Mouse (Mus musculus): Measurements from ENCODE around the gene Rab34. TPM values are rescaled to one million over a fixed set of nuclear protein-coding genes. Genes with fewer than 3 reads are reported as not detected.
"Not testable (repeated sequence)": the region's sequence is repeated elsewhere in the genome, so short reads cannot be mapped to it uniquely, and the experiment has no call there.

Rab34 gene
- total RNA-seq, 2 experiments from 2014 or later, result 69.9 to 71.9 TPM

GRCm38 (mm10) chr11:78179438-78179999, 8.7 kb upstream of the Rab34 start:
- DNase-seq (ENCODE audit: low spot score in 2 of 2), result no peak

- DNase-seq (ENCODE audit: low spot score in 2 of 2), result no peak
Measured at GRCm38 (mm10) chr11:78180081-78180761, 8.0 kb upstream of the Rab34 start.

DNA sequence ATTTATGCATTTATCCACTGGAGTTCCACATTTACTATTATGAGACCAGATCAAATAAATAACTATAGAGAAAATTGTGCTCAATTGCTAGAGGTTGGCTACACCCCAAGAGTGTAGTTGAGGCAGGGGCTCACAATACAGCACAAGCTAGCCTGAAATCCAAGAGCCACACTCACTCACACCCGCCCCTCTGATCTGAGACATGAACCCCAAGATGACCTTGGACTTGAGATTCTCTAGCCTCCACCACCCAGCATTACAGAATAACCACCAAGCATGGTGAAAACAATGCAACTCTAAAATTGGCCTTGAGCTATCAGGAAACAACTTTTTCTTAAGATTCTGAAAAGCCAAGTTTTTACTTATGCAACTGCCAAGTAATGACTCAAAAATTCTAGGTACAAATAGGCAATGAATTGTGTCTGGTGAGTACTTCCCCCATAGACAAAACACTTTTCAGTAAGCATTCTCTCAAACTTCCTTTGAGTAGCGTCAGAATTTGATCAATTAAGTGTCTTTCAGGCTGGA, 6.3 kb upstream of the Rab34 start:
- DNase-seq (ENCODE audit: low spot score in 2 of 2), result no peak

DNA sequence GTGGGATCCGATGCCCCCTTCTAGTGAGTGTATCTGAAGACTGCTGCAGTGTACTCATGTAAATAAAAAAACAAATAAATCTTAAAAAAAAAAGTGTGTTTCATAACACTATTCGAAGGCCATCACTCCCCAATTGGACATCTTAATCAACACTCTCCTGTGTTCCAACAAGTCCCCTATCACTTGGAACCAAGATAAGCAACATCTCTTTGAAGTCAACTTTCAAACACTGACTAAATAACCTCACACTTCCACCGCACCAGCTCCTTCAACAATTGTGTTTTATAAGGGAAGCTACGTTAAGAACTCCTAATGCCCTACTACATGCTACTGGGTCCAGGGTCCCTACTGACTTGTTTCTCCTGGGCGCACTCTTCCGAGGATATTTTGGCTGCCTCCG, 5.8 kb upstream of the Rab34 start:
- DNase-seq (ENCODE audit: low spot score in 2 of 2), result no peak

DNA sequence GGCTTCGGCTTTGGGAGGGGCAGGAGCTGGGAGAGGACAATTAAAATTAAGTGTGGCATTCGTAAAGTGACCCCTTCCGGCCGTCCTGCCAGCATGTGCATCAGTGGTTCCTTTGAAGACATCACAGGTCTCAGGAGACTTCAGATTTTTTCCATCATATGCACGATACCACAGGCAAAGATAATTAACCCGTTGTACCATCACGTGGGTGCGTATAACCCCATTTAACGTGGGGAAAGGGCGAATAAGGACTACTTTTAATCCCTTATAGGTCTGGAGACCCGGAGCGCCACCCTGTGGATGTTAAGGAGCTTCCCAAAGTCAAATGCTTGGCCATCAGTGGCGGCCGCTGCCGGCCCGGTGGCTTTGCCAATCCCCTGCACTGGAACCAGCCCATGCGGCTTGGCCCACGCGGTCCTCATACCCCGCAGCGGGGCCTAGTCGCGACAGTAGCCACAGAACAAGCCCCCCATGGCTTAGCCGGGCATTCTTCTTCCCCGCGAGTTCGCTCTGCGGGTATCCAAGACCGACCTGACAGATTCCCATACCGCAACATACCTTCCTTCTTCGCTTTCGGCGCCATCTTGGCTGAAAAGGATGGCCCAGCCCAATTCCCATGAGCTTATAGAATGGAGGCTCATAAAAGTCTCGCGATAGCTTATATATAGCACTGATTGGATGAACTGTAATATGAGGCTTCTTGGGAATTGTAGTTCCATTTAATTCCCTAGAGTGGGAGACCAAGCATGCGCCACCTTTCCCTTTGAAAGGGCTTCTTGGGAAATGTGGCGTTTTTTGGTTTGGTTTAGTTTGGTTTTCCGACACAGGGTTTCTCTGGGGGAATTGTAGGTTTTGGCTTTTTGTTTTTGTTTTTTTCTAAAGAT, 5.0 kb upstream of the Rab34 start, which contains the start of gene Rpl23a:
Rpl23a (minus strand) TSS at position 624 of the 884 bp plus-strand sequence.
- peak; percentile 71 to 77 for DNase-seq (ENCODE audit: low spot score in 2 of 2)

DNA sequence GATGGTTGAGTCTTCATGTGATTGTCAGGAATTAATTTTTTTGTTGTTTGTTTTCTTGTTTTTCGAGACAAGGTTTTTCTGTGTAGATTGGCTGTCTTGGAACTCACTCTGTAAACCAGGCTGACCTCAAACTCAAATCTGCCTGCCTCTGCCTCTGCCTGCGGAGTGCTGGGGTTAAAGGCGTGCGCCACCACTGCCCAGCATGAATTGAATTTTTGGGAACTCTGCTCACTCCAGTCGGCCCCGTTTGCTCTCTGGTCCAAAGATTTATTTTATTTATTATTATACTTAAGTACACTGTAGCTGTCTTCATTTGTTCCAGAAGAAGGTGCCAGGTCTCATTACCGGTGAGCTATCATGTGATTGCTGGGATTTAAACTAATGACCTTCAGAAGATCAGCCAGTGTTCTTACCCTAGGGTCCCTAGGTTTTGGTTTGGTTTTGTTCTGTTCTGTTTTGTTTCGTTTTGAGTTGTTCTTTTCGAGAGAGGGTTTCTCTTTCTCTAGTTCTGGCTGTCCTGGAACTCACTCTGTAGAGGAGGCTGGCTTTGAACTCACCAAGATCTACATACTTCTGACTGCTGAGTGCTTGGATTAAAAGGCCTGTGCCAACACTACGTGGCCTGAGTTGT, 4.2 kb upstream of the Rab34 start:
- no peak for DNase-seq (ENCODE audit: low spot score in 2 of 2)

- not testable (repeated sequence) for DNase-seq (ENCODE audit: low spot score in 2 of 2)
Measured at GRCm38 (mm10) chr11:78184702-78185101, 3.5 kb upstream of the Rab34 start.

DNA sequence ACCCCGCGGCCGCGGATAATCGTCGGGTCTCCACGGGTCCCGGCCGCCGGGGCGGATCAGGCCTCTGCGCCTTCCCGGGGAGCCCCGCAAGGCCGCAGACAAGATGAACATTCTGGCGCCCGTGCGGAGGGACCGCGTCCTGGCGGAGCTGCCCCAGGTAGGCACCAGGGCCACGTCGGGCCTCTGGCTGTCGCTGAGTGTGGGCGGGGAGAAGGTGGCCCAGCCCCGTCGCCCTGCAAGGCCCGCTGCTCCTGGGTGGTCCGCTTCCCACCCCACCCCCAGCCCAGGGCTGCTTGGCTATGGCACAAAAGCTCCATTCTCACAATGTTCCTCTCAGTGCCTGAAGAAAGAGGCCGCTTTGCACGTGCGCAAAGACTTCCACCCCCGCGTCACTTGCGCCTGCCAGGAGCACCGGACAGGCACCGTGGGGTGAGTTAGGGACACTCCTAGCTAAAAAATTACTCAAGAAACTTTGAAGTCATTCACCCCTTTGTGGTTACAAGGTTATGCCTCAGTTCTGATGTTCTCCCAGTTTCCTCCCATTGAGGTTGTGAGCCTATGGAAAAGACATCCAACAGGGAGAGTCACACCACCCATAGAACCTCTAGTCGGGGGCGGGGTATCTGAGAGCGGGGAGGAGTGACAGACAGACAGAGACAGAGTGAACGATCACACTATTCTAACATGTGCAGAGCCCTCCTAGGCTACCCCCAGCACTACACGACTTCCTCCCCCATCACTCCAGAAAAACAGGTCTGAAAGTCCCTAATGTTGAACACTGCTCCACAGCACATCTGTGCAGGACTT, 1.2 kb downstream of the Rab34 start:
- peak; percentile 43 to 58 for DNase-seq (ENCODE audit: low spot score in 2 of 2)

DNA sequence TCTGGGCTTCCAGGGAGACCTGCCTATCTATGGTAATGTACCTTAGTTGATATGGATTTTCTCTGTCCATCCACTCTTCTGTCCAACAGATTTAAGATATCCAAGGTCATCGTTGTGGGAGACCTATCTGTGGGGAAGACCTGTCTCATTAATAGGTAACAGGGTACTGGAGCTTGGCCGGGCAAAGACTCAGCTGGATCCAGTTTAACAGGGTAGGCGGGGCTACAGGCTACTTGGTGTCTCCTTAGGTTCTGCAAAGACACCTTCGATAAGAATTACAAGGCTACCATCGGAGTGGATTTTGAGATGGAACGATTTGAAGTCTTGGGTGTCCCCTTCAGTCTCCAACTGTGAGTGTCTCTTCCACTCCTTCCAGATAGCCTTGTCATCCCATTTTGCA, 1.8 kb downstream of the Rab34 start:
- DNase-seq (ENCODE audit: low spot score in 2 of 2), result no peak

DNA sequence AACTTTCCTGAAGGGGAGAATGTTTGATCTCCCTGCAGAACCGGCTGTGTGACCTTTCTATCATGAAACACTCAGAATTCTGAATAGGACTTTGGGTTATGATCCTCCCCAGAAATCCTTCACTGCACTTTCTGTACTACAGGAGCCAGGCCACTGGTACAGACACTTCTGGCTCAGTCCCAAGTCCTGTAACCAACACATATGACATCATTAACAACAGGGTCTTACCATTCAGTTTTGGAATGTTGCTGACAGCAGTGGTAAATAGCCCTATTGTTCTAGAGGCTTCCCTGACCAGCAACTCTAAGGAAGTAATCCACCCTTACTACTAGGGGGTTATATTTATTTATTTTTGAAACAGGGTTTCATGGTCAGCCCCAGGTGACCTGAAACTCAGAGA, 4.9 kb downstream of the Rab34 start, which contains the start of gene Proca1:
Proca1 (plus strand) TSS at position 280 of the 400 bp plus-strand sequence.
- DNase-seq (ENCODE audit: low spot score in 2 of 2), result no peak

- DNase-seq (ENCODE audit: low spot score in 2 of 2), result peak; percentile 78 to 81
Measured at GRCm38 (mm10) chr11:78194411-78195100, 6.3 kb downstream of the Rab34 start.

GRCm38 (mm10) chr11:78195101-78195863, 7.1 kb downstream of the Rab34 start:
- no peak for DNase-seq (ENCODE audit: low spot score in 2 of 2)

DNA sequence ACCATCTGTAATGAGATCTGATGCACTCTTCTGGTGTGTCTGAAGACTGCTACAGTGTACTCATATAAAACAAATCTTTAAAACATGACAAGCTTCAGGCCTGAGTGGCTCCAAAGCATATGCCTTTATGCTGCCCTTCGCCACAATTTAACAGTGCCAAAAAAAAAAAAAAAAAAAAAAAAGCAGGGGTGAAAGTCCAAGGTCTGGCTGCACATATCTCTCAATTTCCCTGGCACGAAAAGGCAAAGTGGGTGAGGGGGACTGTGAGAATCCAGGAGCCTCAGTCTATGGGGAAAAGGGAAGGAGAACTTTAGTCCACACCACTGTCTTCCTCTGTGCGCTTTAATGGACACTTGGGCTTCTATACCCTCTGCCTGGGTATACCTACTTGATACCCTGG, 14.1 kb downstream of the Rab34 start:
- DNase-seq (ENCODE audit: low spot score in 2 of 2), result no peak

GRCm38 (mm10) chr11:78204287-78204686, 16.1 kb downstream of the Rab34 start:
- no peak for DNase-seq (ENCODE audit: low spot score in 2 of 2)

GRCm38 (mm10) chr11:78205361-78206206, 17.4 kb downstream of the Rab34 start:
- DNase-seq (ENCODE audit: low spot score in 2 of 2), result no peak

DNA sequence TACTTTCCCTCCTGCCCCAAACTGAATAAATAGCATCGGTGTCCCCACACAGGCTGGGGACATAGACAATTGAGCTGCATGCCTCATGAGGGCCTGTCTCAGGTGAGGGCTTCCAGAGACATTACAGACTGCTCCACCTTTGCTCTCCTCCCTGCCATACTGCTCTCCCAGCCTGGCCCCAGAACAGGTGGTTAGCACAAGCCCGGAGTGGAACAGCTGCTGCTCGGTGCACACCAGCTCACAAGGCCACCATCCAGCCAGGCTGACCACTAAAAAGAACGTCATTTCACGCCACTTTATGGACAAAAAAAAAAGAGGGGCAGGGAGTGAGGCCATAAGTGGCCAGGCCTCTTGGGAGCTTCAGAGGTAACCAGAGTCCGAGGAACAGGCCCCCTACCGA, 19.0 kb downstream of the Rab34 start:
- DNase-seq (ENCODE audit: low spot score in 2 of 2), result no peak

- DNase-seq (ENCODE audit: low spot score in 2 of 2), result no peak
Measured at GRCm38 (mm10) chr11:78209886-78210285, 21.7 kb downstream of the Rab34 start.

DNA sequence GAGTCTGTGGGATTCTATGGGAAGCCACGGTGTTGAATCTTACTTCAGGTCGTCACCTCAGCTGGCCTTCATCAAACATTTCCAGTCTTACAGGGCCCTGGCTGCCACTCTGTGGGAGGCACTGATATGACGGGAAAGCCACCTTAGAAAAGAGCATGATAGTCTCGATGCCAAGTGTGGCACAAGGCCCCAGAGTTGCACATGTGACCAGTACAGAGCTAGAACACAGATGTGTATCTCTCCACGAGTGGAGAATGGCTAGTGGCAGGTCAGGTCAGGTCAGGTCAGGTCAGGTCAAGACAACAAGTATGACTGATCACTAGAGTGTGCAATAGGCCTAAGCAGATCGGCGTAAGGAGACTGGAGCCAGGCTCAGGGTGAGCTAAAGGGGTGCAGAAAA, 22.4 kb downstream of the Rab34 start:
- no peak for DNase-seq (ENCODE audit: low spot score in 2 of 2)
